Mouse (Mus musculus): ENCODE results near the gene Olfr776.
"Not testable (repeated sequence)": the region's sequence is repeated elsewhere in the genome, so short reads cannot be mapped to it uniquely, and the experiment has no call there.

Olfr776 gene

DNA sequence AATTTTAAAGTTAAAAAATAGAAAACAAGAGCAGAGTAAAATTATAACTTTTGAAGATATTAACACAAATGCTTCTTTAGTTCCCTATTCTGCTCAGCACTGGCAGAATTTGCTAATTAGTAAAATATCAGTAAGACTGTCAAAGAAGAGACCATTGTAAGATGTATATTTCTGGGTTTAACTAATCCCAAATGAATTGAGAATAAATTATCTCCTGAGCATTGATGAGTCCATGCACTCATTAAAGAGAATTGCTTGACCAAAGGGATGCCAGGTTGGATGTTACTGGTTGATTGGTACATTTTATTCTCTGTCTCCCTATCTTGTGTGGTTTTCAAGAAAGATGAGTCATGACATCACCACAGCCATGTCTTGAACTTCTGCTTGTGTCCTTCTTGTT lies at the start of gene Olfr776:
Gene Olfr776, plus strand, starts transcription at position 301 of the 400 bp plus-strand sequence.
- DNase-seq (ENCODE audit: low spot score), result no peak

DNA sequence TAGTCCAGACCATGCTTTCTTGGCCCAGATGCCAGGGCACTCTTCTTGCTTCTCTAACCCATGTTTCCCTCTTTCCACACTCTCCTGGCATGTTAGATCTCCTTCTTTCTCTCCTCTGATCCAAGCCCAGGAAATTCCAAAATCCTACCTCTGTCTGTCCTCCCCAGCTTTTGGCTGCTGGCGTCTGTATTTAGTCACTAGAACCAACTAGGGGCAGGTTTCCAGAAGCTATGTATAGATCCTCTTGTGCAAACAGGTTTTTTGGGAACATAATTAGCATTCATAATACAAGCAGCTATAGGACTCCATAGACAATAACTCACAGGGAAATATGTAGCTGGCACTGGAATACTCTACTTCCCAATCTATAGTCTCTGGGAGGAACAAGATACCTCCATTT lies 28.2 kb upstream of the Olfr776 start:
- no peak for DNase-seq (ENCODE audit: low spot score)

- no peak for DNase-seq (ENCODE audit: low spot score)
Measured at GRCm38 (mm10) chr10:129235904-129236303, 23.0 kb upstream of the Olfr776 start, which contains the start of gene Olfr774. TSS of gene Olfr774 (plus strand) at chr10:129236204.

DNA sequence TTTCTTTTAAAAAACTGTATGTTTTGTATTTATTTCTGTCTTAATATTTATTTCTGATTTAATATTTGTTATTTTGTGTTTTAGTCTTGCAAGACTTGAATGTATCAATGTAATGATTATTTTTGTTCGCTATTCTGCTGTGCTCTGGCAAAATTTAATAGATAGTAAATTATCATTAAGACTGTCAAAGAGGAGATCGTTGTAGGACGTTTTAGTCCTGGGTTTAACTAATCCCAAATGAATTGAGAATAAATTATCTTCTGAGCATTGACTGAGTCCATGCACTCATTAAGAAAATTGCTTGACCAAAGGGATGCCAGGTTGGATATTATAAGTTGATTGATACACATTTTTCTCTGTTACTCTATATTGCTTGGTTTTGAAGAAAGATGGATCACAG lies 10.8 kb upstream of the Olfr776 start, which contains the start of gene Olfr775:
Gene Olfr775, plus strand, starts transcription at position 301 of the 400 bp plus-strand sequence.
- DNase-seq (ENCODE audit: low spot score), result no peak

GRCm38 (mm10) chr10:129271081-129271535 lies 12.2 kb downstream of the Olfr776 start, which contains the start of gene Olfr777:
TSS of gene Olfr777 (minus strand) at chr10:129271485.
- no peak for DNase-seq (ENCODE audit: low spot score)

DNA sequence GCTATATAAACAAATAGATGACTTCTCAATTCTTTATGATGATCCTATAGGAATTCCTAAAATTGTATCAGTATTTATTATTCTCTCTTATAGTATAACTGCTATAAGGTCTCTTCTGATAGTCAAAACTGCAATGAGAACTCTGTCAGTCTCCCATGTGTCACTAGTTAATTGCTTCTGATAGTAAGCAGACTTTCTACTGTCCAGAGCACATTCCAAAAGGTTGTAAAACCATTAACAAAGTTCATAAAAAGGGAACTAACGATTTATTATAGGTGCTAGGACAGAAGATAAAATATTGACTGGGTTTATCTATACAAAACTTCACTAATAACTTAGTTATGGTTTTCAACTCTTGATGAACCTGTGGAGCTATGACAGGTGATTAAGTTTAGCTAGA lies 54.0 kb downstream of the Olfr776 start:
- not testable (repeated sequence) for DNase-seq (ENCODE audit: low spot score)

GRCm38 (mm10) chr10:129313521-129313920 lies 54.6 kb downstream of the Olfr776 start:
- not testable (repeated sequence) for DNase-seq (ENCODE audit: low spot score)

Data from testis, postnatal 10 days (tissue).